Mouse (Mus musculus) left cerebral cortex, postnatal 10 days (tissue): Measurements from ENCODE around the gene Vmn2r11. TPM values are rescaled to one million over a fixed set of nuclear protein-coding genes. Genes with fewer than 3 reads are reported as not detected.
"Not testable (repeated sequence)": the region's sequence is repeated elsewhere in the genome, so short reads cannot be mapped to it uniquely, and the experiment has no call there.

Experiments
- DNase-seq, 2 experiments: peaks; one replicate each; pipeline ENCODE4 v3.0.0; 2021 to 2022; ENCODE audit warnings: low spot score in 2 of 2, mixed read lengths in 1 of 2; ENCODE audit errors: extremely low spot score in 1 of 2
- intact Hi-C: fragments of 180-260 bp; cut with DNase I; formaldehyde crosslinking; loops from one replicate; pipeline ENCODE4 v1.15.1; 2025
- total RNA-seq, 2 experiments: library from RNA; stranded (reverse); gene quantifications; 2 replicates each; pipeline ENCODE4 v1.2.3; 2021

Gene Vmn2r11
- total RNA-seq = not detected

GRCm38 (mm10) chr5:109059469-109059868 is at the start of gene Vmn2r11:
TSS of gene Vmn2r11 (minus strand) at chr5:109059569.
- intact Hi-C loops, DNase-seq: not testable (repeated sequence)

GRCm38 (mm10) chr5:109097850-109098249 is 38.5 kb upstream of the Vmn2r11 start, which contains the start of gene Vmn2r12:
TSS of gene Vmn2r12 (minus strand) at chr5:109097950.
- DNase-seq, intact Hi-C loops: not testable (repeated sequence)

GRCm38 (mm10) chr5:109096482-109096881 is 37.1 kb upstream of the Vmn2r11 start:
- DNase-seq, intact Hi-C loops: not testable (repeated sequence)

GRCm38 (mm10) chr5:109072016-109072415 is 12.6 kb upstream of the Vmn2r11 start:
- DNase-seq, intact Hi-C loops: not testable (repeated sequence)

- no peak for DNase-seq
- intact Hi-C loops = no loop called here
Observed at GRCm38 (mm10) chr5:109055286-109055685, 4.1 kb downstream of the Vmn2r11 start.

- no peak for DNase-seq
- intact Hi-C loops = no loop called here
Observed at GRCm38 (mm10) chr5:109032591-109032990, 26.8 kb downstream of the Vmn2r11 start.

- DNase-seq, intact Hi-C loops: not testable (repeated sequence)
Observed at GRCm38 (mm10) chr5:109006427-109006826, 52.9 kb downstream of the Vmn2r11 start, which contains the start of gene Vmn2r10. TSS of gene Vmn2r10 (minus strand) at chr5:109006527.

Other genes with a start within 250 kb of the Vmn2r11 start
- gene Vmn2r9, start 207.0 kb downstream of the Vmn2r11 start, total RNA-seq = not detected
- not detected for gene Vmn2r10, start 53.0 kb downstream of the Vmn2r11 start, total RNA-seq
- gene Vmn2r12, start 38.4 kb upstream of the Vmn2r11 start, total RNA-seq = not detected
- gene Vmn2r13, start 132.6 kb upstream of the Vmn2r11 start, total RNA-seq = not detected
- gene Vmn2r14, start 165.1 kb upstream of the Vmn2r11 start, total RNA-seq = not detected
- not detected for gene Vmn2r15, start 238.1 kb upstream of the Vmn2r11 start, total RNA-seq